Mouse (Mus musculus): ENCODE results near the gene Hcn2. TPM values are rescaled to one million over a fixed set of nuclear protein-coding genes. Genes with fewer than 3 reads are reported as not detected.

The Hcn2 gene
- polyA plus RNA-seq, 1 experiment from 2014 or later, result 0.69 TPM

GRCm38 (mm10) chr10:79704970-79705360 lies 11.5 kb upstream of the Hcn2 start:
- Histone ChIP-seq H3K27me3 (no peaks in the 10 kb centered on the region), H3K36me3 (peaks cover 15% of the 10 kb centered on the region; the same call in 1 of the 2 replicates), H3K9ac (replicated peaks) (peak overlapping the region; percentile 89), H3K27ac (replicated peaks) (peak overlapping the region; percentile 73), H3K4me1 (peaks cover 36% of the 10 kb centered on the region), H3K4me2 (replicated peaks) (peak overlapping the region; percentile 91), H3K4me3 (peak overlapping the region; percentile 89), H3K9me3 (no peaks in the 10 kb centered on the region)
- no peak for ATAC-seq (replicated peaks)
- WGBS, result 5% methylated on average over 10 of the region's 10 CpGs

- Histone ChIP-seq H3K36me3 (peaks cover 25% of the 10 kb centered on the region), H3K27ac (replicated peaks) (no peak overlapping the region), H3K4me1 (peaks cover 36% of the 10 kb centered on the region), H3K4me2 (replicated peaks) (peak overlapping the region; percentile 91), H3K27me3 (no peaks in the 10 kb centered on the region), H3K9me3 (no peaks in the 10 kb centered on the region), H3K4me3 (peak overlapping the region; percentile 89; the same call in 1 of the 2 replicates), H3K9ac (replicated peaks) (peak overlapping the region; percentile 89)
- WGBS, result 91% methylated on average over 5 of the region's 5 CpGs
- ATAC-seq (replicated peaks), result no peak
Observed at GRCm38 (mm10) chr10:79705951-79706350, 10.5 kb upstream of the Hcn2 start.

- Histone ChIP-seq H3K4me3 (peak overlapping the region; percentile 89; the same call in 1 of the 2 replicates), H3K36me3 (peaks cover 31% of the 10 kb centered on the region), H3K9ac (replicated peaks) (peak overlapping the region; percentile 89), H3K4me1 (peaks cover 36% of the 10 kb centered on the region), H3K27ac (replicated peaks) (no peak overlapping the region), H3K27me3 (no peaks in the 10 kb centered on the region), H3K9me3 (no peaks in the 10 kb centered on the region), H3K4me2 (replicated peaks) (peak overlapping the region; percentile 91; the same call in 1 of the 2 replicates)
- 80% methylated on average over 5 of the region's 5 CpGs for WGBS
- no peak for ATAC-seq (replicated peaks)
Observed at GRCm38 (mm10) chr10:79706406-79707094, 9.9 kb upstream of the Hcn2 start.

GRCm38 (mm10) chr10:79707162-79707561 lies 9.3 kb upstream of the Hcn2 start:
- Histone ChIP-seq H3K9me3 (no peaks in the 10 kb centered on the region), H3K4me1 (peaks cover 36% of the 10 kb centered on the region), H3K9ac (replicated peaks) (0 out of 2 replicates have a peak overlapping the region, but pooled peaks have one; percentile 7), H3K4me3 (no peak overlapping the region), H3K27me3 (no peaks in the 10 kb centered on the region), H3K36me3 (peaks cover 37% of the 10 kb centered on the region), H3K27ac (replicated peaks) (no peak overlapping the region), H3K4me2 (replicated peaks) (no peak overlapping the region)
- no peak for ATAC-seq (replicated peaks)
- 83% methylated on average over 1 of the region's 1 CpGs for WGBS

- WGBS, result 76% methylated on average over 4 of the region's 4 CpGs
- H3K27ac ChIP-seq (replicated peaks), result no peak overlapping the region
- peaks cover 37% of the 10 kb centered on the region for H3K36me3 ChIP-seq
- no peaks in the 10 kb centered on the region for H3K27me3 ChIP-seq
- no peak overlapping the region for H3K9ac ChIP-seq (replicated peaks)
- ATAC-seq (replicated peaks), result no peak
- peaks cover 36% of the 10 kb centered on the region for H3K4me1 ChIP-seq
- H3K9me3 ChIP-seq, result no peaks in the 10 kb centered on the region
- no peak overlapping the region for H3K4me2 ChIP-seq (replicated peaks)
- H3K4me3 ChIP-seq, result no peak overlapping the region
Observed at GRCm38 (mm10) chr10:79707759-79708158, 8.7 kb upstream of the Hcn2 start.

GRCm38 (mm10) chr10:79708668-79709067 lies 7.8 kb upstream of the Hcn2 start:
- 92% methylated on average over 21 of the region's 21 CpGs for WGBS
- H3K36me3 ChIP-seq, result peaks cover 37% of the 10 kb centered on the region
- no peaks in the 10 kb centered on the region for H3K9me3 ChIP-seq
- H3K27ac ChIP-seq (replicated peaks), result no peak overlapping the region
- peaks cover 34% of the 10 kb centered on the region for H3K4me1 ChIP-seq
- no peak for ATAC-seq (replicated peaks)
- H3K4me2 ChIP-seq (replicated peaks), result no peak overlapping the region
- no peak overlapping the region for H3K4me3 ChIP-seq
- H3K27me3 ChIP-seq, result no peaks in the 10 kb centered on the region
- H3K9ac ChIP-seq (replicated peaks), result no peak overlapping the region

GRCm38 (mm10) chr10:79709307-79709706 lies 7.1 kb upstream of the Hcn2 start:
- H3K9ac ChIP-seq (replicated peaks), result no peak overlapping the region
- no peaks in the 10 kb centered on the region for H3K9me3 ChIP-seq
- H3K4me2 ChIP-seq (replicated peaks), result no peak overlapping the region
- H3K4me1 ChIP-seq, result peaks cover 34% of the 10 kb centered on the region
- peaks cover 37% of the 10 kb centered on the region for H3K36me3 ChIP-seq
- no peak for ATAC-seq (replicated peaks)
- 84% methylated on average over 7 of the region's 7 CpGs for WGBS
- H3K27me3 ChIP-seq, result no peaks in the 10 kb centered on the region
- H3K27ac ChIP-seq (replicated peaks), result no peak overlapping the region
- no peak overlapping the region for H3K4me3 ChIP-seq

- Histone ChIP-seq H3K9ac (replicated peaks) (no peak overlapping the region), H3K4me3 (no peak overlapping the region), H3K27me3 (peaks cover 17% of the 10 kb centered on the region), H3K9me3 (no peaks in the 10 kb centered on the region), H3K36me3 (peaks cover 37% of the 10 kb centered on the region), H3K27ac (replicated peaks) (no peak overlapping the region), H3K4me1 (peaks cover 19% of the 10 kb centered on the region), H3K4me2 (replicated peaks) (no peak overlapping the region)
- no peak for ATAC-seq (replicated peaks)
- 94% methylated on average over 1 of the region's 1 CpGs for WGBS
Observed at GRCm38 (mm10) chr10:79712029-79712428, 4.4 kb upstream of the Hcn2 start.

- no peak overlapping the region for H3K4me3 ChIP-seq
- peaks cover 19% of the 10 kb centered on the region for H3K4me1 ChIP-seq
- H3K4me2 ChIP-seq (replicated peaks), result no peak overlapping the region
- peaks cover 23% of the 10 kb centered on the region for H3K27me3 ChIP-seq
- no peak overlapping the region for H3K27ac ChIP-seq (replicated peaks)
- peaks cover 37% of the 10 kb centered on the region for H3K36me3 ChIP-seq
- no peak; the same call in 1 of the 2 replicates for ATAC-seq (replicated peaks)
- no peaks in the 10 kb centered on the region for H3K9me3 ChIP-seq
- no peak overlapping the region for H3K9ac ChIP-seq (replicated peaks)
- 14% methylated on average over 4 of the region's 6 CpGs for WGBS
Observed at GRCm38 (mm10) chr10:79712499-79713126, 3.8 kb upstream of the Hcn2 start.

GRCm38 (mm10) chr10:79713163-79713562 lies 3.3 kb upstream of the Hcn2 start:
- H3K9me3 ChIP-seq, result no peaks in the 10 kb centered on the region
- H3K4me3 ChIP-seq, result no peak overlapping the region
- peaks cover 28% of the 10 kb centered on the region for H3K27me3 ChIP-seq
- H3K9ac ChIP-seq (replicated peaks), result no peak overlapping the region
- ATAC-seq (replicated peaks), result no peak
- 41% methylated on average over 1 of the region's 1 CpGs for WGBS
- no peak overlapping the region for H3K4me2 ChIP-seq (replicated peaks)
- no peak overlapping the region for H3K27ac ChIP-seq (replicated peaks)
- peaks cover 37% of the 10 kb centered on the region for H3K36me3 ChIP-seq
- H3K4me1 ChIP-seq, result peaks cover 19% of the 10 kb centered on the region

- 65% methylated on average over 4 of the region's 4 CpGs for WGBS
- Histone ChIP-seq H3K4me1 (peaks cover 19% of the 10 kb centered on the region), H3K27me3 (peaks cover 40% of the 10 kb centered on the region), H3K4me3 (no peak overlapping the region), H3K4me2 (replicated peaks) (no peak overlapping the region), H3K9me3 (no peaks in the 10 kb centered on the region), H3K36me3 (peaks cover 22% of the 10 kb centered on the region), H3K9ac (replicated peaks) (no peak overlapping the region), H3K27ac (replicated peaks) (no peak overlapping the region)
- ATAC-seq (replicated peaks), result no peak
Observed at GRCm38 (mm10) chr10:79714996-79715395, 1.4 kb upstream of the Hcn2 start.

GRCm38 (mm10) chr10:79716988-79717355 lies 538 bp downstream of the Hcn2 start:
- peak overlapping the region; percentile 96 for H3K4me2 ChIP-seq (replicated peaks)
- peaks cover 19% of the 10 kb centered on the region for H3K4me1 ChIP-seq
- peak overlapping the region; percentile 66 for H3K4me3 ChIP-seq
- no peaks in the 10 kb centered on the region for H3K9me3 ChIP-seq
- peak; percentile 8; the same call in 1 of the 2 replicates for ATAC-seq (replicated peaks)
- no peak overlapping the region for H3K27ac ChIP-seq (replicated peaks)
- peak overlapping the region; percentile 62 for H3K9ac ChIP-seq (replicated peaks)
- WGBS, result under 1% methylated on average over 40 of the region's 44 CpGs
- peaks cover 40% of the 10 kb centered on the region for H3K27me3 ChIP-seq
- H3K36me3 ChIP-seq, result peaks cover 2% of the 10 kb centered on the region
